Mouse (Mus musculus): ENCODE measurements around the gene Gadd45b. TPM values are rescaled to one million over a fixed set of nuclear protein-coding genes. Genes with fewer than 3 reads are reported as not detected.

The Gadd45b gene
- polyA plus RNA-seq, 1 experiment from 2014 or later = 6.2 TPM

- no peaks in the 10 kb centered on the region for H3K27me3 ChIP-seq (replicated peaks; ENCODE audit: control insufficient read depth, insufficient read depth, low read length)
- H3K36me3 ChIP-seq (ENCODE audit: control insufficient read depth, insufficient read depth, low read length) = no peaks in the 10 kb centered on the region
- DNase-seq (ENCODE audit: low spot score) = peak; percentile 81
- 22% methylated on average over 9 of the region's 9 CpGs for WGBS
- no peak overlapping the region for H3K4me2 ChIP-seq (ENCODE audit: low read length)
- no peak overlapping the region for H3K27ac ChIP-seq (ENCODE audit: low read depth, low read length)
- H3K9me3 ChIP-seq (replicated peaks; ENCODE audit: control insufficient read depth, low read length) = no peaks in the 10 kb centered on the region
- H3K4me3 ChIP-seq (ENCODE audit: low read depth, low read length) = no peak overlapping the region
- no peak overlapping the region for H3K9ac ChIP-seq (ENCODE audit: low read length)
- ATAC-seq = peak; percentile 62; the same call in 1 of the 2 replicates
- H3K4me1 ChIP-seq (ENCODE audit: control insufficient read depth, insufficient read depth, low read length) = no peaks in the 10 kb centered on the region
These were observed 25.7 kb downstream of the Gadd45b start for GRCm38 (mm10) chr10:80955536-80955935.

- DNase-seq (ENCODE audit: low spot score) (no peak), ATAC-seq (no peak)
- H3K4me2 ChIP-seq (ENCODE audit: low read length) = no peak overlapping the region
- H3K9me3 ChIP-seq (replicated peaks; ENCODE audit: control insufficient read depth, low read length) = no peaks in the 10 kb centered on the region
- no peaks in the 10 kb centered on the region for H3K4me1 ChIP-seq (ENCODE audit: control insufficient read depth, insufficient read depth, low read length)
- H3K36me3 ChIP-seq (ENCODE audit: control insufficient read depth, insufficient read depth, low read length) = no peaks in the 10 kb centered on the region
- H3K4me3 ChIP-seq (ENCODE audit: low read depth, low read length) = no peak overlapping the region
- H3K27me3 ChIP-seq (replicated peaks; ENCODE audit: control insufficient read depth, insufficient read depth, low read length) = no peaks in the 10 kb centered on the region
- H3K9ac ChIP-seq (ENCODE audit: low read length) = no peak overlapping the region
- no peak overlapping the region for H3K27ac ChIP-seq (ENCODE audit: low read depth, low read length)
- WGBS = 95% methylated on average over 8 of the region's 8 CpGs
These were observed 26.5 kb downstream of the Gadd45b start for GRCm38 (mm10) chr10:80956385-80956784.

DNA sequence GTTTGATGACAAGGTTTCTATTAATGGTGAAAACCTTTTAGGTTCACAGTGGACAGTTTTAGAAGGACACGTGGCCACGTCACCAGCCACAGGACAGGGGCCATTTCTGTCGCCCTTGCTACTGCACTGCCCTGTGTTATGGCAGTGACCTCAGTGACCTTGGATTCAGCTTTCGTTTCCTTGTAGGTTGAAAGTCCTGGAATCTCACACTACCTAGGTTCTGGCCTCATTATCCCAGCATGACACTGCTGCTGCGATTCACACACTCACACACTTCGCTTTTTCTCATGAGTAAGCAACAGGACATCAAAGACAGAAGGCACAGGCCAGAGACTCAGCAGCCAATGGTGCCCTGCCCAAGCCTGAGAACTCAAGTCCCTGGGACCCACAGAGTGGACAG, 27.0 kb downstream of the Gadd45b start:
- no peaks in the 10 kb centered on the region for H3K27me3 ChIP-seq (replicated peaks; ENCODE audit: control insufficient read depth, insufficient read depth, low read length)
- H3K9me3 ChIP-seq (replicated peaks; ENCODE audit: control insufficient read depth, low read length) = no peaks in the 10 kb centered on the region
- 84% methylated on average over 6 of the region's 6 CpGs for WGBS
- H3K4me1 ChIP-seq (ENCODE audit: control insufficient read depth, insufficient read depth, low read length) = no peaks in the 10 kb centered on the region
- no peak overlapping the region for H3K4me3 ChIP-seq (ENCODE audit: low read depth, low read length)
- H3K4me2 ChIP-seq (ENCODE audit: low read length) = no peak overlapping the region
- no peak for ATAC-seq
- H3K27ac ChIP-seq (ENCODE audit: low read depth, low read length) = no peak overlapping the region
- no peaks in the 10 kb centered on the region for H3K36me3 ChIP-seq (ENCODE audit: control insufficient read depth, insufficient read depth, low read length)
- no peak for DNase-seq (ENCODE audit: low spot score)
- H3K9ac ChIP-seq (ENCODE audit: low read length) = no peak overlapping the region

DNA sequence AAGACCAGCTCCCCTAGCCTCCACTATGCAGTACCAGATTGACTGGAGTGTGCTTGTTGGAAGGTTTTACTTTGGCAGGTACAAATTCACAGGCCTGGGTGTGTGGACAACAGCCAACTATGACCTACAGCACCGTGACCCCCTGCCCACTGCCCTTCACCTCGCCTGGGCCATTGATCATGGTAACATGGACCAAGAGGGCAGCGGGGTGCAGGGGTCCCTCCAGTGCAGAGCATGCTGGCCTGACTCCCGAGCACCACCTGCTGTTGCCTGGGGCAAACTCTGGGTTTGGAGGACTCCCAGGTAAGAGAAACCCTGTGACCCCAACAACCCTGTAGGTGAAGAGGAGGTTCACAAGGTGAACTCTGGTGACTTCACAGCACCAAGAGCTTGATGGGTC, 27.9 kb downstream of the Gadd45b start:
- DNase-seq (ENCODE audit: low spot score) (no peak), ATAC-seq (no peak)
- Histone ChIP-seq H3K9me3 (replicated peaks; ENCODE audit: control insufficient read depth, low read length) (no peaks in the 10 kb centered on the region), H3K4me3 (ENCODE audit: low read depth, low read length) (no peak overlapping the region), H3K27ac (ENCODE audit: low read depth, low read length) (no peak overlapping the region), H3K4me1 (ENCODE audit: control insufficient read depth, insufficient read depth, low read length) (no peaks in the 10 kb centered on the region), H3K27me3 (replicated peaks; ENCODE audit: control insufficient read depth, insufficient read depth, low read length) (no peaks in the 10 kb centered on the region), H3K4me2 (ENCODE audit: low read length) (no peak overlapping the region), H3K9ac (ENCODE audit: low read length) (no peak overlapping the region), H3K36me3 (ENCODE audit: control insufficient read depth, insufficient read depth, low read length) (no peaks in the 10 kb centered on the region)
- WGBS = 73% methylated on average over 4 of the region's 4 CpGs

- no peak overlapping the region for H3K4me3 ChIP-seq (ENCODE audit: low read depth, low read length)
- H3K36me3 ChIP-seq (ENCODE audit: control insufficient read depth, insufficient read depth, low read length) = no peaks in the 10 kb centered on the region
- ATAC-seq = no peak
- no peaks in the 10 kb centered on the region for H3K9me3 ChIP-seq (replicated peaks; ENCODE audit: control insufficient read depth, low read length)
- H3K4me1 ChIP-seq (ENCODE audit: control insufficient read depth, insufficient read depth, low read length) = no peaks in the 10 kb centered on the region
- DNase-seq (ENCODE audit: low spot score) = no peak
- no peak overlapping the region for H3K9ac ChIP-seq (ENCODE audit: low read length)
- no peak overlapping the region for H3K4me2 ChIP-seq (ENCODE audit: low read length)
- no peak overlapping the region for H3K27ac ChIP-seq (ENCODE audit: low read depth, low read length)
- no peaks in the 10 kb centered on the region for H3K27me3 ChIP-seq (replicated peaks; ENCODE audit: control insufficient read depth, insufficient read depth, low read length)
- WGBS = 91% methylated on average over 5 of the region's 5 CpGs
These were observed 29.2 kb downstream of the Gadd45b start for GRCm38 (mm10) chr10:80958979-80959637.

DNA sequence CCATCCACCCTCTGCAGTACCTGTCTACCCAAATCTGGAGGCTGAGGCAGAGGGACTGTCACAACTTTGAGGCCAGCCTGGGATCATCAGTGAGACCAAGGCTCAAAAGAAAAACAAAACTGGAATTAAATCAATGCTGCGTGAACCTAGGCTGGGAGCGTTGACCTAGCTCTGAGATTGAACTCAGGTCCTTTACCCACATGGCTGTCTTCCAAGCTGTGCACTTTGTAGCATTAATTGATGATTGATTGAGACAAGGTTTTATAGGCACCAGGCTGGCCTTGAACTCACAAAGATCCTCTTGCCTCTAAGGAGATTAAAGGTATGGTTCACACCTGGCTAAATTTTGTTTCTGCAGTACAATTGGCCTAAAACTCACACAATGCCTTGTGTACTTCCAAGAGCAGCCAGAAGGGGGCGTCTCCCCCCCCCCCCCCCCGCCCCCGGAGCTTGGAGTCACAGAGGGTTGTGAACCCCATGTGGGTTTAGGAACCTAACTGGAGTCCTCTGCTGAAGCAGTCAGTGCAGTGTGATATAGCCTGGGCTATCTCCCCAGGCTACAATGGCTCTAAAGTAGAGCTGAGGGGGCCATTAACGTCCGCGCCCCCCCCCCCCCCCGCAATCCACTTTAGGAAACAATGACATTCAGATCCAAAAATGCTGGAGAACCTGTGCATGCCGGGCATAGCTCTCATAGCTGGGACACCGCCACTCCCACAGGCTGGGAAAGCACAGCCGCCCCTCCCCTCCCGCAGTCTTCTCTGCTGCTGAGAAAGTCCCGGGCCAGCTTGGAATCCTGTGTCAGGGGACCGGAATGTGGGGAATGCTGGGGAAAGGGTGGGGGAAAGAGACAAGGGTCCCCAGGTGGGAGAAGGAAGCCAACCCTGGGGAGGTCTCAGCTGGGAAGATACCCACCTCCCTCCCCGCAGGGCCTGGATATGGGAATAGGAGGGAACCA, 31.0 kb downstream of the Gadd45b start:
- Histone ChIP-seq H3K4me2 (ENCODE audit: low read length) (no peak overlapping the region), H3K9ac (ENCODE audit: low read length) (peak overlapping the region; percentile 17; the same call in 1 of the 2 replicates), H3K4me3 (ENCODE audit: low read depth, low read length) (no peak overlapping the region), H3K27ac (ENCODE audit: low read depth, low read length) (no peak overlapping the region), H3K27me3 (replicated peaks; ENCODE audit: control insufficient read depth, insufficient read depth, low read length) (no peaks in the 10 kb centered on the region), H3K36me3 (ENCODE audit: control insufficient read depth, insufficient read depth, low read length) (no peaks in the 10 kb centered on the region), H3K4me1 (ENCODE audit: control insufficient read depth, insufficient read depth, low read length) (no peaks in the 10 kb centered on the region), H3K9me3 (replicated peaks; ENCODE audit: control insufficient read depth, low read length) (no peaks in the 10 kb centered on the region)
- ATAC-seq = no peak
- DNase-seq (ENCODE audit: low spot score) = no peak
- WGBS = 13% methylated on average over 15 of the region's 16 CpGs

- no peaks in the 10 kb centered on the region for H3K27me3 ChIP-seq (replicated peaks; ENCODE audit: control insufficient read depth, insufficient read depth, low read length)
- no peak overlapping the region for H3K9ac ChIP-seq (ENCODE audit: low read length)
- no peaks in the 10 kb centered on the region for H3K9me3 ChIP-seq (replicated peaks; ENCODE audit: control insufficient read depth, low read length)
- DNase-seq (ENCODE audit: low spot score) (no peak), ATAC-seq (no peak)
- no peaks in the 10 kb centered on the region for H3K36me3 ChIP-seq (ENCODE audit: control insufficient read depth, insufficient read depth, low read length)
- no peaks in the 10 kb centered on the region for H3K4me1 ChIP-seq (ENCODE audit: control insufficient read depth, insufficient read depth, low read length)
- no peak overlapping the region for H3K4me2 ChIP-seq (ENCODE audit: low read length)
- no peak overlapping the region for H3K4me3 ChIP-seq (ENCODE audit: low read depth, low read length)
- H3K27ac ChIP-seq (ENCODE audit: low read depth, low read length) = 0 out of 2 replicates have a peak overlapping the region, but pooled peaks have one; percentile 10
- WGBS = 53% methylated on average over 10 of the region's 10 CpGs
These were observed 32.2 kb downstream of the Gadd45b start for GRCm38 (mm10) chr10:80962051-80962472.

DNA sequence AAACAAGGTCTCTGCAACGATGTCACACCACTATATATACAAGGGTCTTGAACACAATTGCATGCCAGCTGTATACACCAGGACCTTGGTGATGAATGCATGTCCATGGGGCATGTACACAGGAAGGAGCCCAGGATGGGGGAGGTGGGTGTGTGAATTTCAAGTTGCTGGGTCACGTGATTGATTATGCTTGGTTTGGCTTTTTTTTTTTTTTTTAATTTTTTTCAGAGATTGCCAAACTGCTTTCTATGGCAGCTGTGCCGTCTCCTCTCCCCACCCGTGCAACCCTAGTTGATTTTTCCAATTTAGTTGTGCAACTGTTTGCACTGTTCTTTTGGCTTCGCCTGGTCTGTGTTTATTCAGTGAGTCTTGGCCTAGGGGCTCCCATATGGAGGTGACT, 32.7 kb downstream of the Gadd45b start:
- H3K36me3 ChIP-seq (ENCODE audit: control insufficient read depth, insufficient read depth, low read length) = no peaks in the 10 kb centered on the region
- no peaks in the 10 kb centered on the region for H3K9me3 ChIP-seq (replicated peaks; ENCODE audit: control insufficient read depth, low read length)
- H3K9ac ChIP-seq (ENCODE audit: low read length) = no peak overlapping the region
- 74% methylated on average over 5 of the region's 5 CpGs for WGBS
- no peaks in the 10 kb centered on the region for H3K4me1 ChIP-seq (ENCODE audit: control insufficient read depth, insufficient read depth, low read length)
- H3K4me2 ChIP-seq (ENCODE audit: low read length) = no peak overlapping the region
- DNase-seq (ENCODE audit: low spot score) (no peak), ATAC-seq (no peak)
- H3K27me3 ChIP-seq (replicated peaks; ENCODE audit: control insufficient read depth, insufficient read depth, low read length) = no peaks in the 10 kb centered on the region
- H3K4me3 ChIP-seq (ENCODE audit: low read depth, low read length) = no peak overlapping the region
- H3K27ac ChIP-seq (ENCODE audit: low read depth, low read length) = no peak overlapping the region

All from forebrain, embryonic 14.5 days (tissue).